Mouse (Mus musculus): ENCODE data around the gene Snw1. TPM values are rescaled to one million over a fixed set of nuclear protein-coding genes. Genes with fewer than 3 reads are reported as not detected.

Gene Snw1
- total RNA-seq, 2 experiments from 2014 or later = 43.7 to 44.7 TPM

Small RNA genes within 50 kb of the gene (microRNA-seq; reads per million reads assigned to microRNA genes)
- 24.2 to 32.1 reads per million in 2 experiments for gene Mir3068

Other genes with a start within 250 kb of the Snw1 start
- gene Noxred1, start 233.5 kb downstream of the Snw1 start, total RNA-seq (2021) = under 1 TPM; 0.23 to 0.49 TPM
- 10 to 100 TPM in 1 of 2 experiments, 1 to 10 TPM in 1; 9.0 to 11.0 TPM for gene Vipas39, start 206.0 kb downstream of the Snw1 start, total RNA-seq (2021)
- 100 to 1,000 TPM; 111 to 115 TPM for gene Ahsa1, start 205.8 kb downstream of the Snw1 start, total RNA-seq (2021)
- under 1 TPM in 1 of 2 experiments, not detected in 1; 0.08 TPM for gene Ism2, start 172.6 kb downstream of the Snw1 start, total RNA-seq (2021)
- 10 to 100 TPM; 16.8 to 20.2 TPM for gene Sptlc2, start 83.9 kb downstream of the Snw1 start, total RNA-seq (2021)
- 100 to 1,000 TPM; 142 to 154 TPM for gene Slirp, start 28.4 kb downstream of the Snw1 start, total RNA-seq (2021)
- gene Alkbh1, start 28.3 kb downstream of the Snw1 start, total RNA-seq (2021) = 1 to 10 TPM; 6.0 to 7.6 TPM
- not detected for gene Gm5788, start 22.4 kb upstream of the Snw1 start, total RNA-seq (2021)
- gene Gm8300, start 42.0 kb upstream of the Snw1 start, total RNA-seq (2021) = not detected
- gene Oog1, start 130.4 kb upstream of the Snw1 start, total RNA-seq (2021) = not detected
- gene Gm4027, start 146.6 kb upstream of the Snw1 start, total RNA-seq (2021) = not detected
- gene Gm16381, start 172.3 kb upstream of the Snw1 start, total RNA-seq (2021) = not detected

Data from gastrocnemius, postnatal 14 days (tissue).